Comparison of ENCODE assay signal across 12 mouse cellular contexts in the genomic region with DNA sequence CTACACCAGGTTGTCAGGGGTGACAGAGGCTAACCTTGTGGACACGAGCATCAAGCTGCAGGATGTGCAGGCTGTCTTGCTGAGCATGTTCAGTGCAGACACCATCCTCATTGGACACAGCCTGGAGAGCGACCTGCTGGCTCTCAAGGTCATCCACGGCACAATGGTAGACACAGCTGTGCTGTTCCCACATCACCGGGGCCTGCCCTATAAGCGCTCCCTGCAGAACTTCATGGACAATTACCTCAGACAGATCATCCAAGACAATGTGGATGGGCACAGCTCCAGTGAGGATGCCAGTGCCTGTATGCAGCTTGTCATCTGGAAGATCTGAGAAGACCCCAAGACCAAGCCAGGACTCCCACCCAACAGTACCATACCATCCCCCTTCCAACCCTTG. TPM values are rescaled to one million over a fixed set of nuclear protein-coding genes. Genes with fewer than 3 reads are reported as not detected.
"Had no signal": no experiment of that assay in that cellular context is flagged by ENCODE, and none has a peak within 500 bp of the region (broad histone marks: within the 10 kb centered on the region; RNA-seq: fewer than 3 reads in every experiment).

No protein-coding gene starts in this region.

RNA-seq across cellular contexts. Expression of a gene that starts 12.0 kb away (rescaled TPM):
- polyA plus RNA-seq: neural tube, embryonic 12.5 days; neural tube, embryonic 13.5 days; neural tube, embryonic 14.5 days; neural tube, embryonic 15.5 days; small intestine, adult 2 months; spleen, adult 2 months; stomach, embryonic 14.5 days; stomach, postnatal 0 days; testis, adult 2 months; thymus, adult 2 months; thymus, postnatal 0 days; urinary bladder, adult 2 months had no signal

RNA-seq across cellular contexts. Expression of a gene that starts 31.6 kb away (rescaled TPM):
- polyA plus RNA-seq: neural tube, embryonic 12.5 days; neural tube, embryonic 13.5 days; neural tube, embryonic 14.5 days; neural tube, embryonic 15.5 days; small intestine, adult 2 months; spleen, adult 2 months; stomach, embryonic 14.5 days; stomach, postnatal 0 days; testis, adult 2 months; thymus, adult 2 months; thymus, postnatal 0 days; urinary bladder, adult 2 months had no signal
